Mouse (Mus musculus) layer of hippocampus, postnatal 25 days (tissue): ENCODE measurements at regions not wholly inside any gene's neighbourhood (a gene's known extent, or its start where the extent isn't known, plus 50 kb on each side); places are given as distances from the start of the nearest gene placed in this dataset.
"Not testable (repeated sequence)": the region's sequence is repeated elsewhere in the genome, so short reads cannot be mapped to it uniquely, and the experiment has no call there.

Source experiments
- DNase-seq, 2 experiments: peaks; one replicate each; pipeline ENCODE4 v3.0.0; 2022; ENCODE audit warnings: mixed read lengths in 2 of 2, low spot score in 1 of 2; ENCODE audit errors: extremely low spot score in 1 of 2

DNA sequence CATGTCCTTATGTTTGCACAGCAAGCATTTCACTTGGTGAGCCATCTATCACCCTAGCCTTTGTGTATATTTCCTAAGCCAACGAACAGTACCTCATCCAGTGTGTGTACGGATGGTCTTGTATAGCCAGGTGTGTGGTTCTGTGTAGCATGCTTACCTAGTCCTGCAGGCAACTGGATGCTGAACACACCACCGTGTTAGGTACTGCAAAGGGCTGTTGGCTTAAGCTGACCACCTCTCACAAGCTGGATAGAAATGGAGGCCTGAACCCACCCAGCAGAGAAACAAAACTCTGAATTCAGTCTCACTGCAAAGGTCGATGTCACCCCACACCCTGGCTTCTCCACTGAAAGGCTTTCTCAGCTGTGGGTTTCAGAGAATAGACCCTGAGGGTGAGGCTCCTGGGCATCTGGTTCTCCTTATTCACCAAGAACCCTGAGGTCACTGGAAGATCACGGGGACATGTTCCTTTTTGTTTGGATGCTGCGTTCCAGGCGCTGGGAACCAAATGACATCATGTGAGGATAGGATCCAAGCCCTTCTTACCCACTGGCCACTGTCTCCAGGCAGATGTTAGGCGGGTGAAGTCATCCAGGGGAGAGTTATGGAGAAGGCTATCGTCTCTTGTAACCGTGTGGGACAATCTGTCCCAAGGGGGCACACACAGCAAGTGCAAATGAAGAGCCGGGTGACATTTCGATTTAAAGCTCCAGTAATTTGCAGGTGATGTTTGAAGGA, 161.8 kb downstream of the Tomm20 start:
- no peak for DNase-seq

DNA sequence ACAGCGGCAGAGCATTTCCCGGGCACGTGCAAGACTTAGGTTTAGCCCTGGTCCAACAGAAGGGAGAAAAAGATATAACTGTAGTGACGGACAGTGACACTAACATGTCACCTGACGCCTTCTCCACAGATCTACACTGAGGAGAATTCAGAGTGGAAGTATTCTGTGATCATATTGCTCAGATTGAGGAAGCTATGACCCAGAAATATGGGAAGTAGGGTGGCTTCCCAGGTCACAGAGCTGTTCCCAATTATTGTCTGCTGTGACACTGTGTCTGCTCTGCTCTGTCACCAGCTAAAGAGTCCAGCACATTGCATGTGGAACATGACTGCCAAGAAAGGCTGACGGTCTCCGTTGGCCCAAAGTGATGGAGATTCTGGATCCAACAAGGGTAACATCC, 167.0 kb downstream of the Tomm20 start:
- no peak for DNase-seq

DNA sequence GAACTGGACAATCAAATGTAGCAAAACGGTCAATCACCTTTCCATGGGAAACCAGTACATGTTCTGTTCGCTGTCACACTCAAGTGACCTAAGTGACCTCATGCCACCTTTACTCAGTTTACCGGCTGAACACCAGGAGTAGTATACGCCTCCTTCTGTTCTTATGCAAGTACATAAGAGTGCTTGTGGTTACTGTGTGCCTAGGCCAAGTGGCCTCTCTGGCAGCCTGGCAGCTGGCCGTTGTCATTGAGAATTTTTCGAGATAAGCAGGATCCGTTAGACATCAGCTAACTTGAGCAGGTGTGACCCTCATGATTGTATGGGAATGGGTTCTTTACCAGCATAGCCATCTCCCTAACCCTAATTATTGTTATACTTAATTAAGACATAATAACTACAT, 167.5 kb downstream of the Tomm20 start:
- no peak for DNase-seq

DNA sequence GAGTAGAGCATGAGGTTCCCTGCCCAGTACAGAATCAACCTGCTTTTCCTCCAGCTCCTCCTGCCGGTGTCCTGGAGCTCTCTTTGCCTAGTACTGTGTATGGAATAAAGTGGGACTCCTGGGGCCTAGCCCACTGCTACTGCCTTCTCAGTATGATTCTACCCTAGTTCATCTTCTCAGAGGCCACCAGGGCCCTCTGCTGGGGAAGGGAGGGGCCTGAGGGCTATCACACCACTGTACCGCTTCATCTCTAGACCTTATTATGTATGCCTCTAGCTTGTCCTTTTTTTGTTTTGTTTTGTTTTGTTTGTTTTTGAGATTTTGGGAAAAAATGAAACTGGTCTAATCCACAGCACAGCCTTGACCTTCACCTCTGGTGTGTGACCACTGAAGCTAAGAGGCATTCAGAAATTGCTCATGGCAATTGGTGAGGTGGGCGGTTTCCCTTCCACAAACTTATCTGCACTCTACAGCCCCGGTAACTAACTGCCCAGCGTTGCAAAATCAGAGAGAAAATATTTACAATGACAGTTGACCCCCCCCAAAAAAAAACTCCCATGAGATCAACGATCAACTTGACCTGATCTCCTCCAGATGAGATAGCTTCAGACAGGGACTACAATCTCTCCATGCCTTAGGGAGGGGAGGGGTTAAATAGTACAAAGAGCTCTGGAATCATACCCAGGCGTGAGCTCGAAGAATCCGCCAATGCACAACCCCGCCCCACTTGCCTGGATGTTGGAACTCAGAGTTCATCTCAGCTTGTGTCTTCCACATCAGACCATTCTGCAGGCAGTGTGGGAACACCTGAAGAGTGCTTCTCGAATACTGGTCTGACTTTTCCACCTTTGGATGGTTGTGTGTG, 168.8 kb downstream of the Tomm20 start:
- no peak for DNase-seq

DNA sequence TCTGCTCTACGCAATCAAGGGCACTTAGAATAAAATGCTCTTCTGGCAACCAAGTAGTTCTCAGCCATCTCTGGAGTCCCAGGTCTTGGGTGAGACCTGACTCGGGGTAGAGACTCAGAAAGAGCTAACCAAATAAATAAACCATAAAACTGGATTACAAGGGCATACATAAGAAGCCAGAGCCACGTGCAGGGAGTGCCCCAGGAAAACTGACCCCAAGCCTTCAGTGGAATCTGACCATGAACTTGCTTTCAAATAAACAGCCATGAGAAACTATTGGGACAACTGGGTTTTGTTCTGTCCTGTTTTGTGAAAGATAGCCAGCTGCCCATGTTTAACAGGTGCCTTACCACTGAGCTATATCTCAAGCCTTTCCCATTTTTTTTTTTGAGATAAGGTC, 170.3 kb downstream of the Tomm20 start:
- no peak for DNase-seq

DNA sequence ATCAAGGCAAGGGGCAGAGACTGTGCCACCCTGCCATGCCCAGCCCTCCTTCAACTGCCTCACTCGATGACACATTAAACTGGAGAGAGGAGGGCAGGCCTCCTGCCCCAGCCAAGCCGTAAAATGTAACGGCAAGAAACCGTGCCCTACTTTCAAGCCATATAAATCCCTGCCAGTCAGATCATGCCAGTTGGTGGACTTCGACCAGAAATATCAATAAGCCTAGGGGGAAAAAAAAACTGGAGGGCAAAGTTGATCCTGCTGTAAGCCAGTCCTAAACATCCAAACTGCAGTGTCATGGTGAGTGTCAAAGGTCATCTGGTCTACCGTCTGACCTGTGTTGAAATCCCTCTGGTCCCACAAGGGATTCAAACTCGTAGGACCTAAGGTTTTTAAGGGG, 170.8 kb downstream of the Tomm20 start:
- DNase-seq, result no peak

DNA sequence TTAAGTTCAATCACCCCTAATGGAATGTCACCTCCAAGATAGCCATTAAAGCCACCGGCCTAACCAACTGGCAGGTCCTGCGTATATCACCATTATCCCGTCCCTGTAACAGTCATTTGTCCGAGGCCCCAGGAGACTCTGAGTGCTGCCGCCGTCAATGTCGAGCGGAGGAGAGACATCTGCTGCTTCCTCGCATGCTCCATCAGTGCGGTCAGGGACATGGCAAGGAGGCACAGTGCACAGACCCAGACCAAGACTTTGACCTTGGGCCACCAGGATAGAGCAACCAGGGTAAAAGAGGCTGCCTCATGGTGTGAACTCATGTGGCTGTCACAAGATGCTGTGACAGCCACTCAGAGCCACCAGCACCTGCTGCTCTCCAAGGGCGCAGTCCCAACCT, 172.9 kb downstream of the Tomm20 start:
- no peak for DNase-seq

DNA sequence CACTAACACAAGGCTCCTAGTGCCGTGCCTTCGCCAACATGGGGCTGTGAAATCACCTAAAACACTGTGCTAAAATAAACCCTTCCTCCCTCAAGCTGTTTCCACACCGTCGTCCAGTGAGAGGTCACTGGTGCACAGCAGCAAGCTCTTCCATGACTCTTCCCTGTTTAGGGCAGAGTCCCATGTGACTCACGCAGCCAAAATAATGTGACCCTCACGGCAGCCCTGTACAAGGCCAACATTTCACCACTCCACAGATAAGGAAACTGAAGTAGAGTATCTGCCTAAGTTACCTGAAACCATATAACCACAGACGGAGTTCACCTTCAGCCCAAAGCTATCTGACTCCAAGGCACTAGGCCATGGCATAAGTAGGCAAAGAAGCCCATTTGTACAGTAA, 173.4 kb downstream of the Tomm20 start:
- DNase-seq, result no peak

DNA sequence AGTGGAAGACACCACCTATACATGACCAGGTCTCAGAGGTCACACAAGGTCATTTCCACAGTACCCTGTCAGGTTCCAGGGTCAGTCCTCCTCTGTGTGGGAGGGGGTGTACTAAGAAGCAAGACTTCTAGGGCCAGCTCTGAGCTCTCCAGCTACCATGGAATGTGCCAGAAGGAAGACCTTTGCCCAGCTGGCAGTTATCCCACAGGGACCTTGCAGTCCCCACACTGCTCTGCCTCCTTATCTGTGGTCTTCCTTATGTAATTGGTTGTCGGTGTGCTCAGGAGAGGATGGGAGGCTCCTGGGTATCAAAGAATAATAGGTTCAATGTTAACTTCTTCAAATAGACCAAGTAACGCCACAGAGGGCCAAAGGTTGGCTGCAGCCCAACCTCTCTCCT, 175.3 kb downstream of the Tomm20 start:
- not testable (repeated sequence) for DNase-seq

DNA sequence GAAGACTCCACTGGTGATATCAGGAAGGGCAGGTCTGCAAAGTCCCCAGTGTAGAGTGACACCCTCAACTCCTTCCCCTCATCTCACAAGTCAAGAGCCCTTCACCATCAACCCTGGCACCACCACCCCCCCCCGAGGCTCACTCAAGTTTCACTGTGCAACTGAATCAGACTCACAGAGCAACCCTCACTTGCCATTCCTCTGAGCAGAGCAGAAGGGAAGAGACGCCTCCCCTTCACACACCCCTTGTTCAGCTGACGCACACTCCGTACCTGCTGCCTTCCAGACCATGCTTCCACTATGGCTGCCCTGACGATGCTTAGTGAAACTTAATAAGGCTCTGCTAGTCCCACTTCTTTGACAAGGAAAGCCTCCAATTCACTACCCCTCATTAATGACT, 174.4 kb upstream of the Irf2bp2 start:
- DNase-seq, result no peak

DNA sequence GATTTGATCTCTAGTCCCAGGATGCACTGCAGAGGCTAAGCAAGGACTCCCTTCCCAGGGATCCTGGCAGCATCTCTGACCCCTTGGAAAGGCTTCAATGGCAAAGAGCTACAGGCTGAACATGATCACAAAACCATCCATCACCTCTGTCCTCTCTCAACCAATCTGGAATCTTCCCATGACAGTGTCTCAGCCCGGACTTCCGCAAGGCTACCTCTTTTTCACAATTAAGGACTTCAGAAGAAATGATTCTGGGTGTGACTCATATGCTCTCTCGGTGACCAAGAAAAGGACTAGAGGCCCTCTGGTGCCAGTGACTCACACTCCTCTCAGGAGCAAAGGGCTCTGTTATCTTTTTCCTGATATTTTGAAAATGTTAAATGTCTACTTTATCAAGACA, 173.6 kb upstream of the Irf2bp2 start:
- DNase-seq, result no peak

DNA sequence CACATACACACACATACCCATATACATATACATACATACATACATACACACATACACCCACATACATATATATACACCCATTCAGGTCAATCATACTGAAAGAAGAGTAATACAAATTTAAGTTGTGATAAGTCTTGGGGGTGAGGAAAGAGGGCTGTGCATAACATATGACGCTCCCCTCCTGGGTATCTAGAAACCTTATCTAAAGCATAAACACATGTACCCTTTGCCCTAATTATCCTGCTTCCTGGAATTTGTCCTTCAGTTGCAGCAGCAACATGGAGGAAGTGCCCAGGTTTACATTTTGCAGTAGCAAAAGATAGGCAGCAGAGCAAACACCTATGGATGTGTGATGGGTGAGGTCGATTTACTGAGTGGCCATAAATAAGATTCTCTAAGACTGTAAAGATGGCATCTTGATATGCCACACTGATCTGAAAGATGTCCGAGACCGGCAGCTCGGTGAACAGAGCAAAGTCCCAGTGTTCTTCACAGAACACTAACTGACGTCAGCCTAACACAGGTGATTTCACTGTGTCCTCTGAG, 172.0 kb upstream of the Irf2bp2 start:
- DNase-seq, result no peak

DNA sequence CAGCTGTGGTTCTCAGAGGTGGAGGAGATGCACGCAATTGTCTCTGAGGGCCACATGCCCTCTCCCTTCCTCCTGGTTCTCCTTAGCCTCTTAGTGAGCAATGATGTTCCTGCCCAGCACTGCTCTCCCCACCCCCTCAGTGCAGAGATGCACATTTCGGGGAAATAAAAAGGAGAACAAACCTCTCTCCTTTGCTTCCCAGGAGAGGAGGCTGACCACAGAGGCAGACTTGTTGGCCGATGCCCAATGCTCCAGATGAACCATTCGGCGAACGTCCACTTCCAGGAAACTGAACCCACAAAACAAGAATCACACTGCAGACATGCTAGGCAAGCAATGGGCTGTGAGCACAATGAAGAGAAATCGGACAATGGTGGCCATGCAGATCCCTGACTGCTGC, 169.8 kb upstream of the Irf2bp2 start:
- DNase-seq, result no peak

DNA sequence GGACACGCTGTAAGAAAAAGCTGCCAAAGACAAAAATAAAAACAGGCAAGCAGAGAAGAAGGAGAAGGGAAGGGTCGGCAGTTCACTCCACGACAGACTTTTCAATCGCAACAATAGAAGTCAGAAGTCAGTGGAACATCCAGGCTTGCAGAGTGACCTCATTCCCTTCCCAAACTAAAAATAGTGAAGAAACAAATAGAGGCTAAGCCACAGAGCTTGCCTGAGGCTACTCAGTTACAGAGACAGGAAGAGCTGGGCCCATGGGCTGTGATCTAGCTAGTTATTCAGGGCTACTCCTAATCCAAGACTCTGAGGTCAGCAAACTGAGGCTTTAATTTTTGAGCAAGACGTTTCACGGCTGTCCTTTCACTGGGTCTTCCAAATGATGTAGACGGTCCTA, 165.9 kb upstream of the Irf2bp2 start:
- no peak for DNase-seq

DNA sequence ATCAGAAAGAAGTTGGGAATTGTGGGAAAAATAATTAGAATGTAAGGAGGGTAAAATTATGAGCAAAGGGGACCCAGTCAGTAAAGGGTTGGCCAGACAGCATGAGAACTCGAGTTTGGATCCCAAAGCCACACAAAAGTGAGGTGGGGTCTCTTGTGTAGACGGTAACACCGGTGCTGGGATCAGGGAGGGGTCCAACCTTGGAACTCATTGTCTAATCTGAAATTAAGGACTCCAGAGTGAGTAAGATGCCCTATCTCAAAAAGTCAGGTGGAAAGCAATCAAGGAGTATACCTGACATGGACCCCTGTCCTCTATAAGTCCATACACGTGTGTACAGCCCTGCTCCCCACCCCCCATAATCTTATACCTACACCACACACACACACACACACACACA, 165.2 kb upstream of the Irf2bp2 start:
- DNase-seq, result no peak

DNA sequence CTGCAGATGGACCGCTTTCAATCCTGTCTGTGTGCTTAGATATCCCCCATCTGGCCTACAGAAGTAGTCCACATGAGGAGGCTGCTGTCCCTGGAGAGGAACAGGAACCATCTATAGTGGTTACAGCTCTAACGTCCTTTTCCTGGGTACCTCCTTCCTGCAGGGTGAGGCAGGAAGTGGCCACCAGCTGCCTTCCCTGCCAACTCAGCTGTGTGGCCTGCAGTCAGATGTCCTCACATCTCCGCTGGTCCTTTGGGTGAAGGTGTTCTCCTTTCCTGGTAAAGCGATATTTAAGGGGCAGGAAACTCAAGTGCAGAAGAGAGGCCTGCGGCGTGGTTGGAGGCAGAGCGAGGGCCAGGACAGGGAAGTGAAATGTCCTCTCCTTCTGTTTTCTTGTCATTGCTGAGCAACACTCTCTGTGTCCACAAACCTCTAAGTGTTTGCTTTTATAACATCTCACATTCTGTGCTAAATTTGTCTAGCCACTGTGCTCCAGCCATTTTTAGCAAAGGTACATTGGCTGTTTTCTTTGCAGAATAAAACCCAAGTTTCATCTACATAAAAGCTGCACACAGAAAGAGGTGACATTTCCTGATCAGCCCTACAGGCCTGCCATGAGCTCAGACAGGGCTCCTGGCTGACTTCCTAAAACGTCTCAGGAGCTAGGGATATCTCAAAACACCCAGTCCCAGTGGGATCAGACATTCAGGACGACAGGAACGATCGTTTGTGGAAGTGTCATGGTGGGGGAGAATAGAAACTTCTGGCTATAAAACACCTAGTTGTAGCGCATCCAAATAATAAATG, 164.4 kb upstream of the Irf2bp2 start:
- DNase-seq, result no peak

DNA sequence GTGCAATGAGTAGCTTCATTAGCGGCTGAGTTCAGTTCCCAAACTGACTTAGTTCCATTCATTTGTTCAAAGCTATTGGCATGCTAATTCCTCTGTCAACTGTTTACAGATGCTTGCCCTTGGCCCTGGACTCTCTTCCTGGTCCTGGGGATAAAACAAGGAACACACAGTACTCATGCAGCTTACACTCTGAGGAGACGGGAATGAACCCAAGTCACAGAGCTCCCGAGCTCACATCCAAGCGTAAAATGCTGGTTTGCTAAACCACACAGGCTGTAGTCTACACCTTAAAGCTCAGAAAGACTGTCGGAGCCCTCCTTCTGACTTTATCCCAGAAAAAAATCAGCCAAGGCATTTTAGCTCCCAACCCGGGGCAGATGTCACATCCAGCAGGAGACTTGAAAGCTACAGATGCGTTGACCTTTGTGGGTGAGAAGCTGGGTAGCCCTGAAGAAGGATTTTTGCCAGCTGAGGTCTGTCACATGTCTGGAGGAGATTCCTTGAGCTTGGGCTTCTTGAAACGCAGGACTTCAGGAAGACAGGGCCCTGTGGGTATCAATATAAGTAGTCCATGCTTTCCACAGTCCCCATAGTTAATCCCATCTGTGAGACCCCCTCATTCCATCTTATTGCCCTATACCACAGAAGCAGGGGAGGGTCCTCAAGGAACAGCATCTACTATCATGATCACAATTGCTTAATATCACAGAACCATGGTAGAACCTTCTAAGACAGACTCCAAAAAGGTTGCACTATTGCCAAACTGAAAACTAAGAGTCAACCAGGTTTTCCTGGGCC, 162.7 kb upstream of the Irf2bp2 start:
- DNase-seq, result no peak

DNA sequence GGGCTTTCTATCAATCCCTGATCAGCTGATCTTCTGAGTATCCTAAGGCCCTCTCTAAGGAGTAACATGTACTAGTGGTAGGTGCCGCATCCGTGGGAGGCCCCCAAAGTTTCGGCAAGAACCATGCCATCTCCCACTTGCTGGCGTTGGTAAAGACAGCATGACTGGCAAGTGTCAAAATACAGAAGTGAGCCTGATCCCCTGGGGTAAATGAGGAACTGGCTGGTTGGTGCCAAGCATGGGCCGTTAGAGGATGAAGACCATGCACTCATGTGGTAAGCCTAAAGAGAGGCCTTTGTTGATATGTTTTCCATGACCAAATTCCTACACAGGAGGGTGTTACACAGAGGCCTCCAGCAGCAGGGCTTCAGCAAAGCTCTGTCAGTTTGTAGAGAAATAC, 161.9 kb upstream of the Irf2bp2 start:
- DNase-seq, result no peak

DNA sequence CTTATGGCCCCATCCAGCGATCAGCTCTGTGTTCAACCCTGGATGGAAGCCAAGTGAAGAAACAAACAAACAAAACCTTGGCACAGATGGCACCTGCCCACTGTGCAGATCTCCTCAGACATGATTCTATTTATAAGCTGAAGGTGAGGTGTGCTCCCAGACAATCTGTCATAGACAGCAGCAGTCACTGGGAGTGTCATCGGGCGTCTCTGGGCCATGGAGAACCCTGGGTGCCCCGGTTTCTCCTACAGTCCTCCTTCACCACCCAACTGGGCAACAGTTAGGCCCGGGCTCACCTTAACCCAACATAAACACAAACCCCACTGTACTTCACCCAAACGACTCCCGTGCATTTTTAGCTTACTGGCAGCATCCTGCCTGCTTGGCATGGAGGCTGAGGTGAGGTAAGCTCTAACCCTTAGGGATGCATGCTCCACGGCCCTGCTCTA, 160.6 kb upstream of the Irf2bp2 start:
- DNase-seq, result no peak
